Mouse (Mus musculus): ENCODE data around the gene Dnajc2.

DNA sequence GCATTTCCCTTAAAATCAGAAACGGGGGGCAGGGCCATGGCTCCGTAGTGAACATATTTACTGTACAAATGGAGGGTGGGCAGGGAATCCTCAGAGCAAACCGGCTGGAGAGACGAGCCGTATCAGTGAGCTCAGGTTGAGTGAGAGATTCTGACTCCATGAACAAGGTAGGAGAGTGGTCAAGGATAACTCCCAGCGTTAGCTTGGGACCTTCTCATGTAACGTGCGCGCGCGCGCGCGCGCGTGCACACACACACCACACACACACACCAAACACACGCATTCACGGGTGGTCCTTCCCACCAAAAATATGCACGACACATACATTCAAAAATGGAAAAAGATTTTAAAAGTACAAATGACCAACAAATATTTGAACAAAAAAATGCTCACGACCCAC lies 50.0 kb downstream of the Dnajc2 start:
- TF ChIP-seq CTCF (conservative IDR thresholded peaks at IDR 0.05; ENCODE audit: insufficient read depth, insufficient read length, low read depth, low read length) (no peak), POLR2A (IDR thresholded peaks at IDR 0.05; ENCODE audit: low read depth, low read length) (no peak)

Data from kidney, adult 2 months (tissue).